Mouse (Mus musculus): ENCODE data around the gene Trip10.

DNA sequence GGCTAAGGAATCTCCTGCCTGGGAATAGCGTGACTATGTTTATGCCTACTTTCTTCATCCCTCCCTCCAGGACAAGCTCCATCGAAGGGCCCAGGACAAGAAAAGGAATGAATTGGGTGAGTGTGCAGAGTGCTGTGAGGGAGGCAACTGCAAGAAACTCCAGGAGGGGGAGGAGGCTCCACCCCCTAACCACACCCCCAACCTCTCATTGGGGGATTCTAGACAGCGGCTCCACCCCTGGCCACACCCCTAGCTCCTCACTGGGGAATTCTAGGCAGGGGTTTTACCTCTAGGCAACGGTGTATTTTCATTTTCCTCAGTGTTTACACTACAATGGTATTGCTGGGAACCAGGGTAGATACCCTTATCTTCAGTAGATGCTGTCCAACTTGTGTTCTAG is 56.3 kb downstream of the Trip10 start:
- TF ChIP-seq GATA1 (IDR thresholded peaks at IDR 0.05; ENCODE audit: borderline replicate concordance, low read length) (no peak), CTCF (IDR thresholded peaks at IDR 0.05; ENCODE audit: low read depth, low read length) (no peak), TAL1 (conservative IDR thresholded peaks at IDR 0.05; ENCODE audit: low read depth, low read length) (no peak)
